In genomic region chr3:36460717-36461116, GRCm38 (mm10) we compare ENCODE assay signal across 19 mouse cellular contexts. TPM values are rescaled to one million over a fixed set of nuclear protein-coding genes. Genes with fewer than 3 reads are reported as not detected.
"Had no signal": no experiment of that assay in that cellular context is flagged by ENCODE, and none has a peak within 500 bp of the region (broad histone marks: within the 10 kb centered on the region; RNA-seq: fewer than 3 reads in every experiment).

No protein-coding gene starts in this region.

- DNase-seq: gastrocnemius, adult 2 months; gastrocnemius, postnatal 10 days; gastrocnemius, postnatal 25 days; heart, adult 2 months; heart, postnatal 14 days; heart, postnatal 36 days; kidney, adult 18-20 months; kidney, adult 8-10 months; kidney, postnatal 10 days; kidney, postnatal 25 days; layer of hippocampus, adult 9-11 months; layer of hippocampus, postnatal 36 days; left cerebral cortex, postnatal 4 days; liver, embryonic 13.5 days; liver, postnatal 0 days had no signal

RNA-seq across cellular contexts. Expression of gene 1810062G17Rik, which starts 15.0 kb away (rescaled TPM):
- total RNA-seq: gastrocnemius, adult 2 months; gastrocnemius, postnatal 25 days; heart, adult 2 months; layer of hippocampus, adult 18-20 months; layer of hippocampus, adult 8-10 months; layer of hippocampus, postnatal 36 days; left cerebral cortex, adult 18-20 months; left cerebral cortex, postnatal 25 days; left cerebral cortex, postnatal 4 days had no signal
